Mouse (Mus musculus) intestine, embryonic 16.5 days (tissue): Measurements from ENCODE around the gene Trim46. TPM values are rescaled to one million over a fixed set of nuclear protein-coding genes. Genes with fewer than 3 reads are reported as not detected.

Experiments
- ATAC-seq: fragments of 200-750 bp; cut with Nextera tagmentation; 2 replicates; pipeline ENCODE4 v1.8.0; 2017; ENCODE audit warnings: moderate TSS enrichment, moderate library complexity
- H3K27ac ChIP-seq: fragments of 300-500 bp; sonication (generic); 2 replicates; pipeline ENCODE4 v1.5.1; 2014; ENCODE audit warnings: mild to moderate bottlenecking, low read length
- H3K27me3 ChIP-seq: fragments of 300-500 bp; sonication (generic); replicated peaks from 2 replicates; pipeline ENCODE4 v1.6.1; 2014; ENCODE audit warnings: low read length, control low read depth, mixed read lengths; ENCODE audit not compliant: control insufficient read depth, insufficient read depth
- H3K36me3 ChIP-seq: fragments of 300-500 bp; sonication (generic); 2 replicates; pipeline ENCODE4 v1.6.1; 2014; ENCODE audit warnings: low read length, control low read depth; ENCODE audit not compliant: control insufficient read depth, insufficient read depth
- H3K4me1 ChIP-seq: fragments of 300-500 bp; sonication (generic); 2 replicates; pipeline ENCODE4 v1.6.1; 2014; ENCODE audit warnings: low read length, control low read depth, mixed read lengths; ENCODE audit not compliant: control insufficient read depth, insufficient read depth
- H3K4me2 ChIP-seq: fragments of 300-500 bp; sonication (generic); 2 replicates; pipeline ENCODE4 v1.6.1; 2014; ENCODE audit warnings: low read depth, low read length, control low read depth
- H3K4me3 ChIP-seq: fragments of 300-500 bp; sonication (generic); 2 replicates; pipeline ENCODE4 v1.5.1; 2014; ENCODE audit warnings: mild to moderate bottlenecking, low read length
- H3K9ac ChIP-seq: fragments of 300-500 bp; sonication (generic); 2 replicates; pipeline ENCODE4 v1.6.1; 2014; ENCODE audit warnings: low read depth, low read length
- H3K9me3 ChIP-seq: fragments of 300-500 bp; sonication (generic); 2 replicates; pipeline ENCODE4 v1.6.1; 2016; ENCODE audit warnings: low read length, control low read depth; ENCODE audit not compliant: control insufficient read depth
- WGBS: fragments of 180-500 bp; shearing (Covaris S2); extraction: QIAGEN DNeasy Blood & Tissue Kit; methylation state at CpG from one replicate; pipeline ENCODE4 v1.1.7; 2014; 5-methylcytosine and 5-hydroxymethylcytosine counted together
- polyA plus RNA-seq: library from polyadenylated mRNA; unstranded; fragments of >200 nt; fragmentation: Nextera tagmentation; extraction: Ambion mirVana; gene quantifications from 2 replicates; pipeline ENCODE4 v1.2.1, GENCODE M21; 2015

The Trim46 gene
- polyA plus RNA-seq, 1 experiment from 2014 or later = 3.9 TPM

DNA sequence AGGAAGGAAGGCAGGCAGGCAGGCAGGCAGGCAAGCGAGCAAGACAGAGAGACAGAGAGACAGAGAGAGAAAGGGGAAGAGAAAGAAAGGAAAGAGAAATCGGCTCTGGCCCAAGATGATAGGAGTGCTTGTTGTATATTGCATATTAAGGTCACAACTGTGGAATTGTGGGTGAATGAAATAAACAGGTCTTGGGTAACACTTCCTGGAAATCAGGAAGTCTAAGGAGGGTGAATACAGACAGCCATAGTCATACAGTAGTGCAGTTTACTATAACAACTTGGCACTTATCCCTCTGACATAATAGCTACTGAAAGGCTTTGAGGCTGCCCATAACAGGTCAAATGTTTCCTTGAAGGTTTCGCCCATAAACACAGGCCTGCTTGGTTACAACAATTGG, 46.3 kb downstream of the Trim46 start:
- Histone ChIP-seq H3K9me3 (no peaks in the 10 kb centered on the region), H3K36me3 (no peaks in the 10 kb centered on the region), H3K27me3 (no peaks in the 10 kb centered on the region), H3K4me1 (peaks cover 11% of the 10 kb centered on the region; the same call in 1 of the 2 replicates), H3K27ac (no peak overlapping the region), H3K9ac (no peak overlapping the region), H3K4me3 (no peak overlapping the region), H3K4me2 (no peak overlapping the region)
- WGBS = 78% methylated on average over 3 of the region's 3 CpGs
- no peak for ATAC-seq

GRCm38 (mm10) chr3:89195979-89196877, 49.9 kb downstream of the Trim46 start:
- Histone ChIP-seq H3K4me3 (peak overlapping the region; percentile 53), H3K9me3 (no peaks in the 10 kb centered on the region), H3K4me2 (peak overlapping the region; percentile 61), H3K4me1 (peaks cover 7% of the 10 kb centered on the region; the same call in 1 of the 2 replicates), H3K9ac (peak overlapping the region; percentile 78), H3K36me3 (no peaks in the 10 kb centered on the region), H3K27me3 (no peaks in the 10 kb centered on the region), H3K27ac (peak overlapping the region; percentile 76)
- WGBS = 7% methylated on average over 33 of the region's 33 CpGs
- peak; percentile 98 for ATAC-seq

GRCm38 (mm10) chr3:89193853-89194252, 52.3 kb downstream of the Trim46 start:
- Histone ChIP-seq H3K4me3 (no peak overlapping the region), H3K36me3 (no peaks in the 10 kb centered on the region), H3K9ac (no peak overlapping the region), H3K4me2 (no peak overlapping the region), H3K27ac (no peak overlapping the region), H3K4me1 (peaks cover 7% of the 10 kb centered on the region; the same call in 1 of the 2 replicates), H3K9me3 (no peaks in the 10 kb centered on the region), H3K27me3 (no peaks in the 10 kb centered on the region)
- no peak for ATAC-seq
- 89% methylated on average over 2 of the region's 2 CpGs for WGBS

DNA sequence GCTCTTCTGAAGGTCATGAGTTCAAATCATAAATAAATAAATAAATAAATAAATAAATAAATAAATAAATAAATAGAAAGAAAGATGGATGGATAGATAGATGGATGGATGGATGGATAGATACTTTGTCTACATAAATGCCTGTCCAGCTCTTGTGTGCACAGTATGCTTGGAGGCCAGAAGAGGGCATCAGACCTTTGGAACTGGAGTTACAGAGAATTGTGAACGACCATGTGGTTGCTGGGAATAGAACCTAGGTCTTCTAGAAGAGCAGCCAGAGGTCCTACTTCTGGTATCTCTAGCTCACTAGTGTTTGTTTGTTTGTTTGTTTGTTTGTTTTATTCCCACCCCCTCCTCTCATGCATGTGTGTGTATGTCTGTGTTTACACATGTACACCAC, 52.8 kb downstream of the Trim46 start:
- no peak overlapping the region for H3K27ac ChIP-seq
- H3K36me3 ChIP-seq = no peaks in the 10 kb centered on the region
- peaks cover 7% of the 10 kb centered on the region; the same call in 1 of the 2 replicates for H3K4me1 ChIP-seq
- no peaks in the 10 kb centered on the region for H3K9me3 ChIP-seq
- H3K4me3 ChIP-seq = no peak overlapping the region
- ATAC-seq = no peak
- WGBS = 86% methylated on average over 1 of the region's 1 CpGs
- no peak overlapping the region for H3K4me2 ChIP-seq
- no peaks in the 10 kb centered on the region for H3K27me3 ChIP-seq
- no peak overlapping the region for H3K9ac ChIP-seq

GRCm38 (mm10) chr3:89190436-89190835, 55.7 kb downstream of the Trim46 start:
- Histone ChIP-seq H3K27ac (no peak overlapping the region), H3K4me3 (no peak overlapping the region), H3K9me3 (no peaks in the 10 kb centered on the region), H3K4me1 (no peaks in the 10 kb centered on the region), H3K4me2 (no peak overlapping the region), H3K9ac (no peak overlapping the region), H3K27me3 (no peaks in the 10 kb centered on the region), H3K36me3 (0 out of 2 replicates have a peak, but pooled peaks cover 3% of the 10 kb centered on the region)
- 79% methylated on average over 8 of the region's 8 CpGs for WGBS
- ATAC-seq = no peak

- H3K36me3 ChIP-seq = 0 out of 2 replicates have a peak, but pooled peaks cover 3% of the 10 kb centered on the region
- H3K4me2 ChIP-seq = no peak overlapping the region
- 69% methylated on average over 12 of the region's 12 CpGs for WGBS
- H3K27me3 ChIP-seq = no peaks in the 10 kb centered on the region
- no peaks in the 10 kb centered on the region for H3K9me3 ChIP-seq
- peaks cover 19% of the 10 kb centered on the region for H3K4me1 ChIP-seq
- no peak overlapping the region for H3K27ac ChIP-seq
- ATAC-seq = no peak
- H3K4me3 ChIP-seq = no peak overlapping the region
- H3K9ac ChIP-seq = no peak overlapping the region
Measured at GRCm38 (mm10) chr3:89188478-89188875, 57.6 kb downstream of the Trim46 start.

- H3K4me1 ChIP-seq = peaks cover 22% of the 10 kb centered on the region
Measured at GRCm38 (mm10) chr3:89187690-89188477, 58.2 kb downstream of the Trim46 start.

DNA sequence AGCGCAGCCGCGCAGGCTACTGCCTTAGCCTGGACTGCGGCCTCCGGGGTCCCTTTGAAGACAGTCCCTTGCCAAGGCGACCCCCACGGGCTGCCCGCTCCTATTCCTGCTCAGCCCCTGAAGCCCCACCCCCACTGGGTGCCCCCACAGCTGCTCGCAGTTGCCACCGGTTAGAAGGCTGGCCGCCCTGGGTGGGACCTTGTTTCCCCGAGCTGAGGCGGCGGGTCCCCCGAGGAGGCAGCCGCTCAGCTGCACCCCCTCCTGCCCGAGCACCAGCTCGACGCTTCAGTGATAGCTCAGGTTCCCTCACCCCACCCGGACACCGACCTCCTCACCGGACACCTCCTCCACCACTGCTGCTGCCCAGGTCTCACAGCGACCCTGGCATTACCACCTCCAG, 58.9 kb downstream of the Trim46 start:
- H3K36me3 ChIP-seq = 0 out of 2 replicates have a peak, but pooled peaks cover 3% of the 10 kb centered on the region
- no peak overlapping the region for H3K27ac ChIP-seq
- peaks cover 28% of the 10 kb centered on the region for H3K4me1 ChIP-seq
- WGBS = 64% methylated on average over 23 of the region's 23 CpGs
- H3K9ac ChIP-seq = no peak overlapping the region
- no peak overlapping the region for H3K4me3 ChIP-seq
- no peaks in the 10 kb centered on the region for H3K27me3 ChIP-seq
- H3K9me3 ChIP-seq = no peaks in the 10 kb centered on the region
- no peak for ATAC-seq
- no peak overlapping the region for H3K4me2 ChIP-seq

More at GRCm38 (mm10) chr3:89187690-89188477, 58.2 kb downstream of the Trim46 start:
- Histone ChIP-seq H3K36me3 (0 out of 2 replicates have a peak, but pooled peaks cover 3% of the 10 kb centered on the region), H3K4me2 (no peak overlapping the region), H3K9ac (no peak overlapping the region), H3K4me3 (no peak overlapping the region), H3K9me3 (no peaks in the 10 kb centered on the region), H3K27me3 (no peaks in the 10 kb centered on the region), H3K27ac (no peak overlapping the region)
- 76% methylated on average over 18 of the region's 18 CpGs for WGBS
- no peak for ATAC-seq
